Comparison of ENCODE assay signal across 9 mouse cellular contexts in genomic region chr4:126085996-126086576, GRCm38 (mm10). TPM values are rescaled to one million over a fixed set of nuclear protein-coding genes. Genes with fewer than 3 reads are reported as not detected.
DNase-seq lines count a peak whose midpoint lies in the region; ATAC-seq lines count a peak whose summit lies in the region.
"Had no signal": no experiment of that assay in that cellular context is flagged by ENCODE, and none has a peak within 500 bp of the region (broad histone marks: within the 10 kb centered on the region; RNA-seq: fewer than 3 reads in every experiment).

No protein-coding gene starts in this region.

- no peak overlapping the region for H3K4me2 ChIP-seq in hindbrain, embryonic 13.5 days
- H3K4me2 ChIP-seq: neural tube, embryonic 12.5 days had no signal

- no peaks in the 10 kb centered on the region; the same call in 1 of the 2 replicates for H3K4me1 ChIP-seq in hindbrain, embryonic 13.5 days (replicated peaks)
- H3K4me1 ChIP-seq: neural tube, embryonic 12.5 days had no signal

- WGBS in hindbrain, embryonic 13.5 days, result 37% methylated on average over 7 of the region's 7 CpGs

- H3K9me3 ChIP-seq in hindbrain, embryonic 13.5 days, result no peaks in the 10 kb centered on the region
- H3K9me3 ChIP-seq: neural tube, embryonic 12.5 days had no signal

- peak; percentile 95 for DNase-seq in NIH3T3 (ENCODE audit: low read depth)
- peak; percentile 87 for DNase-seq in cerebellum, adult 9-11 months
- DNase-seq in frontal cortex, postnatal 25 days (ENCODE audit: low spot score in 2 of 2), result peak; percentile 54 to 66
- DNase-seq in layer of hippocampus, postnatal 25 days (ENCODE audit: extremely low spot score in 1 of 2, low spot score in 1 of 2), result peak; percentile 51 to 81
- DNase-seq in lung, postnatal 14 days, result peak; percentile 91
- DNase-seq in retina, postnatal 1 day, result peak; percentile 88
- peak; percentile 78 for DNase-seq in thymus, postnatal 36 days

- peak; percentile 72; the same call in 1 of the 2 replicates for ATAC-seq in hindbrain, embryonic 13.5 days (ENCODE audit: low FRiP score)

- H3K27ac ChIP-seq in hindbrain, embryonic 13.5 days, result peak overlapping the region; percentile 58
- H3K27ac ChIP-seq: neural tube, embryonic 12.5 days had no signal

- no peak overlapping the region for H3K4me3 ChIP-seq in hindbrain, embryonic 13.5 days
- H3K4me3 ChIP-seq: neural tube, embryonic 12.5 days had no signal

- H3K9ac ChIP-seq in hindbrain, embryonic 13.5 days, result 0 out of 2 replicates have a peak overlapping the region, but pooled peaks have one; percentile 29
- H3K9ac ChIP-seq: neural tube, embryonic 12.5 days had no signal

- no peaks in the 10 kb centered on the region for H3K27me3 ChIP-seq in hindbrain, embryonic 13.5 days
- H3K27me3 ChIP-seq: neural tube, embryonic 12.5 days had no signal

- peaks cover 53% of the 10 kb centered on the region for H3K36me3 ChIP-seq in hindbrain, embryonic 13.5 days

RNA-seq across cellular contexts. Expression of gene Lsm10, which starts 10.3 kb away (rescaled TPM):
- 47.5 and 47.9 TPM in 2 replicates for polyA plus RNA-seq in hindbrain, embryonic 13.5 days (2015; fragmentation: Nextera tagmentation; extraction: Ambion mirVana)
- 10 to 100 TPM; 14.7 to 17.6 TPM for total RNA-seq in layer of hippocampus, postnatal 25 days (2021)

RNA-seq across cellular contexts. Expression of gene Stk40, which starts 17.7 kb away (rescaled TPM):
- polyA plus RNA-seq in hindbrain, embryonic 13.5 days (2015; fragmentation: Nextera tagmentation; extraction: Ambion mirVana), result 35.1 and 35.5 TPM in 2 replicates
- total RNA-seq in layer of hippocampus, postnatal 25 days (2021), result 10 to 100 TPM; 23.7 to 26.1 TPM

RNA-seq across cellular contexts. Expression of gene Oscp1, which starts 27.7 kb away (rescaled TPM):
- polyA plus RNA-seq in hindbrain, embryonic 13.5 days (2015; fragmentation: Nextera tagmentation; extraction: Ambion mirVana), result 33.1 and 35.1 TPM in 2 replicates
- total RNA-seq in layer of hippocampus, postnatal 25 days (2021), result 10 to 100 TPM; 47.4 to 49.7 TPM

RNA-seq across cellular contexts. Expression of gene Mrps15, which starts 39.4 kb away (rescaled TPM):
- 131 and 136 TPM in 2 replicates for polyA plus RNA-seq in hindbrain, embryonic 13.5 days (2015; fragmentation: Nextera tagmentation; extraction: Ambion mirVana)
- 10 to 100 TPM; 44.7 to 49.7 TPM for total RNA-seq in layer of hippocampus, postnatal 25 days (2021)
